Mouse (Mus musculus): Measurements from ENCODE around the gene Etv6. TPM values are rescaled to one million over a fixed set of nuclear protein-coding genes. Genes with fewer than 3 reads are reported as not detected.

Etv6 gene
- total RNA-seq, 1 experiment from 2014 or later = 45.6 TPM

DNA sequence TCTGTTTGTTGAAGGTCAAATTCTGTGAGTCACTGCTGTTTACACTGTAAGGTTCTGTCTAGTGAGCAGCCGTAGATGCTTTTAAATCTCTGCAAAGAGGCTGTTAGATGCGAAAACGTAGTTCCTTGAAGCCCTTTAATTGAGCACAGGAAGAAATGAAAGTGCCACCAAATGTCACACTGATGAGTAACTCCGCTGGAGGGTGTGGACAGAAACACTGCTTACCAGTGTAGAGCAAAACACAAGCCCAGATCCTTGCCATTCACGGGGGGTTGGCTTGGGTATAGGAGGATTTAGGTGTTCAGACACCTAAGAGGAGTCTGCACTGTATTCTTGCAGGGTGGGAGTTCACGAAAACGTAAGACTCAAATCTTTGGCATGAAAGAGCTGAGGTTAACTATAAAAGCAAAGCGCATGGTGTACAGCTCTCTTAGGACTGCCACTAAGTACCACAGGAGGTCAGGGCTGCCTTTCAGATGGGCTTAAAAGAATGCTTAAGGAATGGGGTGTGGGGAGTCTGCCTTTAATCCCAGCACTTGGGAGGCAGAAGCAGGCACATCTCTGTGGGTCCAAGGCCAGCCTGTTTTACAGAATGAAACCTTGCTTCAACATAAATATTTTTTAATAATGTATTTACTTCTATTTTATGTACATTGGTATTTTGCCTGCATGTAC, 216.7 kb downstream of the Etv6 start:
- ATAC-seq (replicated peaks; ENCODE audit: insufficient number of reproducible peaks, low FRiP score, low TSS enrichment, poor library complexity, severe bottlenecking) = no peak

- ATAC-seq (replicated peaks; ENCODE audit: insufficient number of reproducible peaks, low FRiP score, low TSS enrichment, poor library complexity, severe bottlenecking) = no peak
These were observed 220.9 kb downstream of the Etv6 start for GRCm38 (mm10) chr6:134256369-134256768.

GRCm38 (mm10) chr6:134259913-134260312, 224.4 kb downstream of the Etv6 start:
- ATAC-seq (replicated peaks; ENCODE audit: insufficient number of reproducible peaks, low FRiP score, low TSS enrichment, poor library complexity, severe bottlenecking) = no peak

DNA sequence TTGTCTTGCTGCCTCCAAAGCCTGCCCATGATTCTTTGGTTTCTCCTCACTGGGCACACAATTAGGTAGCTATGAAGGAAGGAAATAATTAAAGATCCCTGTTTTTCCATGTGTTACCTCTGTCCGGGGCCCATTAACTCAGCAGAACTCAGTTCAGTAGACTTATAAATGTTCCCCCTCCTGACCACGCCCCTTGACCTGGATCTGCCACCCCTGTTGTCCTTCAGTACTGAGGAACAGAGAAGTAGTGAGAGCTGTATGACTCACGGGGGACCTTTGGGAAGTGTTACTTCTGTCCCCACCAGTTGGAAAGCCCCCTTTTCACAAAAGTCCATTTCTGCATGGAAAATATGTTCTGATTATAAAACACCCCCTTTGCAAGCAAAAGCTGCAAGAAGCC, 226.4 kb downstream of the Etv6 start:
- ATAC-seq (replicated peaks; ENCODE audit: insufficient number of reproducible peaks, low FRiP score, low TSS enrichment, poor library complexity, severe bottlenecking) = peak; percentile 72; the same call in 1 of the 2 replicates

DNA sequence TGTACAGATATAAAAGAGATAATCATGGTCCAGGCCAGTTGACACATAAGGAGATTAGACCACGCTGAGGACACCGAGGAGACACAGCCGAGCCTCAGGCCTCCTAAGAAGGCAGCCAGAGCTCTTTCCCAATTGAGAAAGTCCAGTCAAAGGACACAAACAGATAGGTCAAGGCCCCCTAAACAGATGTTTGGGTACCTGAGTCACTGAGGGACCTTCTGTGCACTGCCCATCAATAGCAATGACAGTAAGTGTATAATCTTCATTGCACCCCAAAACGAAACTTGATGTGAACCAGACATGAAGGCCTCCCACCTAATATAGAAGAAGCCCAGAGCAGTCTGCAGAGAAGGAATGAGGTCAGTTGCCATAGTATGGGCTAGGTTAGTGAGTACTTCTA, 226.9 kb downstream of the Etv6 start:
- 0 out of 2 replicates have a peak, but pooled peaks have one; percentile 6 for ATAC-seq (replicated peaks; ENCODE audit: insufficient number of reproducible peaks, low FRiP score, low TSS enrichment, poor library complexity, severe bottlenecking)

GRCm38 (mm10) chr6:134262911-134263607, 227.6 kb downstream of the Etv6 start:
- ATAC-seq (replicated peaks; ENCODE audit: insufficient number of reproducible peaks, low FRiP score, low TSS enrichment, poor library complexity, severe bottlenecking) = no peak

DNA sequence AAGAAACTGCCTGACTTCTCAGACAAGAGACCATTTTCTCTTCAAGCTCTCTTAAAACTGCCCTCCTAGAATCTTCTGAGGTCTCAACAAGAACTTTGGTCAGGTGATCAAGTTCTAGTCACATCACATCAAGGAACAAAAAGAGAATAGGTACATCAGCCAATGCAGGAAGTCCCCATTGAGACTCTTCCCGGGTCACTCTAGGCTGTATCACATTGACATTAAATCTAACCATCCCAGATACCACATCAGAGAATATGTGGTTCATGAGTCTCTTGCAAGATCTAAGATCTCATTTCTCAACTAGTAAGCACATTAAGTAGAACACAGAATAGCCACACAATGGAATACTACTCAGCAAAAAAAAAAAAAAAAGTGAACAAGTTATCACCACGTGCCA, 238.4 kb downstream of the Etv6 start:
- no peak for ATAC-seq (replicated peaks; ENCODE audit: insufficient number of reproducible peaks, low FRiP score, low TSS enrichment, poor library complexity, severe bottlenecking)

DNA sequence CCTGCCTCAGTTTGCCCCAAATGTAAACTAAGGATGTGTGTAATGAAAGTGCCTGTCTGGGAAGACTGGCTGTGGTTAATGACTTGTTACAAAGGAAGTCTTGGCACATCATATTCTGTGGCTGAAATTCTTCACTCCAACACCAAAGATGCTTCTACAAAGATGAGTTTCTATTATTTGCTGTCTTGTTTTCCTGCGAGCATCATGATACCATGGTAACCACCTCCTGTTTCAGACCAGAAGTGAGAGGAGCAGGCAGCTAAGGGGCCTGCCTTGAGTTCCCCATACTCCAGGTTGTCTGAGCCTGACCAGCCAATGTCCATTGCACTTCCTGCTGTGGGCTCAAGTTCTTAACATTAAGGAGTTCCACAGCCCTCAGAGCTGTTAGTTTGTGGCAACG, 241.5 kb downstream of the Etv6 start:
- no peak for ATAC-seq (replicated peaks; ENCODE audit: insufficient number of reproducible peaks, low FRiP score, low TSS enrichment, poor library complexity, severe bottlenecking)

DNA sequence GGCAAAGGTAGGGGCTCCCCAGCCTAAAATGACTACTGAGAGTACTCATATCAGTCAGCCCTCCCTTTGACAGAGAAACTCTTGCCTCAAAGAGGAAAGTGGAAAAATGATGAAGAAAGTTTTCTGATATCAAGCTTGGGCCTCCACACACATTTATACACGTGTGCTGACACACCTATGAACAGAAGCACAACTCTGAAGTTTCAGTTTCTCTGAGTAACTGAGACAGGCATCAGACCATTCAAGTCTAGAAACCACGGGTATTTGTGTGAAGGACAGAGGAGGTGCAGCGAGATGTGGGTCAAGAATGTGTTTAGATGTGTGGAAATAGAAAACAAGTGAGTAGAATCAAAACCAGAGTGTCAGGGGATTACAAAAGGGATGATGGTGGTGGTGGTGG, 246.6 kb downstream of the Etv6 start:
- no peak for ATAC-seq (replicated peaks; ENCODE audit: insufficient number of reproducible peaks, low FRiP score, low TSS enrichment, poor library complexity, severe bottlenecking)

GRCm38 (mm10) chr6:134291823-134292222, 256.3 kb downstream of the Etv6 start:
- no peak for ATAC-seq (replicated peaks; ENCODE audit: insufficient number of reproducible peaks, low FRiP score, low TSS enrichment, poor library complexity, severe bottlenecking)

DNA sequence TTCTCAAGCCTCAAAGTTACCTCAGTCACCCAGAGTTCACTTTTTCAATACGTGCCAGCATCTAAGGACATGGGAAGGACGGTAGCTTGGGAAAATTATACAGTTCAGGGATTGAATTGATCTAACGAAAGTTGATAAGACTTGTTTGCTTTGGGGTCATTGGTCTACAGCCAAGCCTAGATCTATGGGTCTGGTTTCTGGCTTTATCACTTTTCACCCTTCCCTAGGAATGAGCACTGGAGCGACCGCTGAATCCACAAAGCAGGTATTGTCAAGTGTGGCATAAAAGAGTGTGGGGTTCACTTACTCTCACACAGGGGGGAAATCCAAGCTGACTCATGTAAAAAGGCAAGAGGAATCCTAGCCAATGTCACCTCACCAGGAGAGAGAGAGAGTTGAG, 256.9 kb downstream of the Etv6 start:
- no peak for ATAC-seq (replicated peaks; ENCODE audit: insufficient number of reproducible peaks, low FRiP score, low TSS enrichment, poor library complexity, severe bottlenecking)

GRCm38 (mm10) chr6:134293615-134294508, 258.4 kb downstream of the Etv6 start:
- ATAC-seq (replicated peaks; ENCODE audit: insufficient number of reproducible peaks, low FRiP score, low TSS enrichment, poor library complexity, severe bottlenecking) = no peak

DNA sequence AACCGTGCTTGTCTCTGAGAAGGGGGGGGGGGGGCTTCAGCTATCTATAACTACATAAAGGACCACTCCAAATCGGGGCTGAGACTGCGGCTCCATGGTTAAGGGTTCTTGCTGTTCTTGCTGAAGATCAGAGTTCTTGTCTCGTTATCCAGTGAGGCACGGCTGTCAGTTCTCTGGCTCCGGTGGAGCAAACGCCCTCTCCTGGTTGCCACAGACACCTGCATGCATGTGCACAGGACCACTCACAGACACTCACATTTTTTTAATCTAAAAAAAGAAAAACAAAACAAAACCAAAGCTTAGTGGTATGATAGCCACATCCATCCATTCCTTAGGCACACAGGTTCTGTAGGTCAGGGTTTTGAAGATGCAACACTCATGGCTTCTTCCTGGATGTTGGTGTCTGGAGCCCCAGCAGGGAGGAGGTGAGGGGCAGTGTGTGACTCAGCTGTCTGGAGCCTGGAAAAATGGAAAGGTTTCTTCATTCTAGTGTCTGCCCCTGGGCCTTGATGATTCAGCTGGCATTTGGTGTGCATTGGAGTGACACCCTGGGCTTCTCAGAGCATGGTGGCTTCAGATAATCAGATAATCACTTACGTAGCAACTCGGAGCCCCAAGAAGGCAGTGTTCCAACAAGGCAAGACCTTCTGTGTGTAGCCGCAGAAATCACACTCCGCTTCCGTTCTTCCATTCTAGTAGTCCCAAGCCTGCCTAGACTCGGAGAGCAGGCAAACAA, 262.6 kb downstream of the Etv6 start:
- ATAC-seq (replicated peaks; ENCODE audit: insufficient number of reproducible peaks, low FRiP score, low TSS enrichment, poor library complexity, severe bottlenecking) = no peak

- ATAC-seq (replicated peaks; ENCODE audit: insufficient number of reproducible peaks, low FRiP score, low TSS enrichment, poor library complexity, severe bottlenecking) = no peak
These were observed 266.5 kb downstream of the Etv6 start for GRCm38 (mm10) chr6:134301951-134302350.

DNA sequence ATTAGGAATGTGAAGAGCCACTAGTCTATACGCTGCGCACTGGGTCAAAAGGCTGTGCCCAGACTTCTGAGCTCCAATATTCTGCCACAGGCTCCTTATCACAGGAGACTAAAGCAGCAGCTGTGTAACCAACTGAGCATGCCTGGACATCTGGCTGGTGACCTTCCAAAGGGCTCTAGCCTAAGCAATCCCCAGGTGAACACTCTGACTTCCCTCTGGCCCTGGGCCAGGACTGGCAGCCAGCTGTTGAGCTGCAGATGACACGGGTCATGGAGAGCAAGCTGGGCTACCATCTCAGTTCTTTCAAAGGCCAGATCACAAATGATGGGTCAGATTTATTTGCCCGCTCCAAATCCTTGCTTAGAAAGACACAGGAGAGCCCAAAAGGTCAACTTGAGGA, 275.8 kb downstream of the Etv6 start:
- no peak for ATAC-seq (replicated peaks; ENCODE audit: insufficient number of reproducible peaks, low FRiP score, low TSS enrichment, poor library complexity, severe bottlenecking)

- ATAC-seq (replicated peaks; ENCODE audit: insufficient number of reproducible peaks, low FRiP score, low TSS enrichment, poor library complexity, severe bottlenecking) = no peak
These were observed 277.1 kb downstream of the Etv6 start for GRCm38 (mm10) chr6:134312571-134312970.

DNA sequence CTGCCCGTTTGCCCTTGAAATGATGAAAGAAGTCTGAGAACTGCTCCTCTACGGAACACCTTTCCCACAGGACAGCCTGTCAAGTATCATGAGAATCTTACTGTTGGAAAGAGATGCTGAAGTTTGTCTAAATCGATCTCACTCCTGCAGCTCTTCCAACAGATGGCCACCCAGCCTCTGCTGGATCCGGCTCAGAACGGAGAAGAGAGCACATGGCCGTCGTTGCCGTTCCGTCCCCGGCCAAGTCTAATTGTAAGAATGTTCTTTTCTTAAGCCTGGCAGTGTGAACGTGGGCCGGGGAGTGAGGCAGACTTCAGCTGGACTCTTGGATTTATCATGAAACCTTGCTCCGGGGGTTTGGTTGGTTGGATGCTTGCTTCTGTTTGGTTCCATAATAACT, 281.9 kb downstream of the Etv6 start:
- no peak for ATAC-seq (replicated peaks; ENCODE audit: insufficient number of reproducible peaks, low FRiP score, low TSS enrichment, poor library complexity, severe bottlenecking)
